Mouse (Mus musculus) liver, embryonic 12.5 days (tissue): ENCODE data around the gene Gjb3. TPM values are rescaled to one million over a fixed set of nuclear protein-coding genes. Genes with fewer than 3 reads are reported as not detected.

Source experiments
- ATAC-seq: fragments of 200-750 bp; cut with Nextera tagmentation; 2 replicates; pipeline ENCODE4 v1.8.0; 2017; ENCODE audit warnings: moderate number of reproducible peaks, mild to moderate bottlenecking, moderate library complexity
- H3K27ac ChIP-seq: fragments of 300-500 bp; sonication (generic); 2 replicates; pipeline ENCODE4 v1.5.1; 2016; ENCODE audit warnings: mild to moderate bottlenecking
- H3K27me3 ChIP-seq: fragments of 300-500 bp; sonication (generic); replicated peaks from 2 replicates; pipeline ENCODE4 v1.6.1; 2016; ENCODE audit warnings: mild to moderate bottlenecking, moderate library complexity
- H3K36me3 ChIP-seq: fragments of 300-500 bp; sonication (generic); 2 replicates; pipeline ENCODE4 v1.6.1; 2016; ENCODE audit warnings: mild to moderate bottlenecking, moderate library complexity
- H3K4me1 ChIP-seq: fragments of 300-500 bp; sonication (generic); 2 replicates; pipeline ENCODE4 v1.6.1; 2016
- H3K4me2 ChIP-seq: fragments of 300-500 bp; sonication (generic); 2 replicates; pipeline ENCODE4 v1.6.1; 2016; ENCODE audit warnings: mild to moderate bottlenecking, moderate library complexity
- H3K4me3 ChIP-seq: fragments of 300-500 bp; sonication (generic); 2 replicates; pipeline ENCODE4 v1.5.1; 2016; ENCODE audit warnings: mild to moderate bottlenecking, moderate library complexity
- H3K9ac ChIP-seq: fragments of 300-500 bp; sonication (generic); 2 replicates; pipeline ENCODE4 v1.6.1; 2016; ENCODE audit warnings: mild to moderate bottlenecking, moderate library complexity
- H3K9me3 ChIP-seq: fragments of 300-500 bp; sonication (generic); replicated peaks from 2 replicates; pipeline ENCODE4 v1.6.1; 2016; ENCODE audit warnings: mild to moderate bottlenecking, moderate library complexity
- WGBS: fragments of 180-500 bp; shearing (Covaris S2); methylation state at CpG from one replicate; pipeline ENCODE4 v1.1.7; 2016; ENCODE audit not compliant: insufficient replicate concordance; 5-methylcytosine and 5-hydroxymethylcytosine counted together
- polyA plus RNA-seq: library from polyadenylated mRNA; unstranded; fragments of >200 nt; fragmentation: Nextera tagmentation; extraction: Ambion mirVana; gene quantifications from 2 replicates; pipeline ENCODE4 v1.2.1, GENCODE M21; 2016

Gjb3 gene
- polyA plus RNA-seq, 1 experiment from 2014 or later, result not detected

GRCm38 (mm10) chr4:127329751-127330150, 893 bp downstream of the Gjb3 start:
- Histone ChIP-seq H3K4me3 (no peak overlapping the region), H3K27ac (no peak overlapping the region), H3K4me2 (peak overlapping the region; percentile 28; the same call in 1 of the 2 replicates), H3K9me3 (no peaks in the 10 kb centered on the region), H3K9ac (no peak overlapping the region), H3K27me3 (peaks cover 78% of the 10 kb centered on the region), H3K36me3 (no peaks in the 10 kb centered on the region), H3K4me1 (peaks cover 10% of the 10 kb centered on the region)
- ATAC-seq, result no peak
- whole genome bisulfite sequencing, result 4% methylated on average over 13 of the region's 13 CpGs

GRCm38 (mm10) chr4:127329046-127329445, 1.6 kb downstream of the Gjb3 start:
- no peak overlapping the region for H3K4me3 ChIP-seq
- H3K27me3 ChIP-seq, result peaks cover 78% of the 10 kb centered on the region
- 12% methylated on average over 3 of the region's 3 CpGs for WGBS
- H3K4me2 ChIP-seq, result no peak overlapping the region
- H3K9ac ChIP-seq, result no peak overlapping the region
- no peak overlapping the region for H3K27ac ChIP-seq
- no peak for ATAC-seq
- H3K9me3 ChIP-seq, result no peaks in the 10 kb centered on the region
- peaks cover 10% of the 10 kb centered on the region for H3K4me1 ChIP-seq
- H3K36me3 ChIP-seq, result no peaks in the 10 kb centered on the region

DNA sequence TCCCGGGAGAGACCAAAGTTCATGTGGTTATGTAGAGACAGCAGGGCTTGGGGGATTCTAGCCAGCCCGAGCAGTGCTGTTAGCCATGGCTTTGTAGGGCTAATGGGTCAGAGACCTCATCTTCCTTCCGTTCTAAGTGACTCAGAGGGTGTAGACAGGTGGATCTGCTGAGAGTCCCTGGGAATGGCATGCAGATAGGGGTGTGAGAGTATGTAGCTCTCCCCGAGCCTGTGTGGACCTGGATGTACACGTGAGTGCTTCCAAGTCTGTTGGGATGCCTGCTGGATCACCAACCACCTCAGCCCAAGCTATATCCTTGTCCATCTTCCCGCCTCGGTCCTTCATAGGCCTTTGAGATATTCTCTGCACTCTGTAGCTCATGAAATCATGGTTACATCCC, 2.3 kb downstream of the Gjb3 start:
- Histone ChIP-seq H3K27ac (no peak overlapping the region), H3K4me1 (peaks cover 10% of the 10 kb centered on the region), H3K4me2 (no peak overlapping the region), H3K27me3 (peaks cover 78% of the 10 kb centered on the region), H3K9ac (no peak overlapping the region), H3K9me3 (no peaks in the 10 kb centered on the region), H3K4me3 (no peak overlapping the region), H3K36me3 (no peaks in the 10 kb centered on the region)
- 42% methylated on average over 7 of the region's 7 CpGs for WGBS
- no peak for ATAC-seq

GRCm38 (mm10) chr4:127327749-127328148, 2.9 kb downstream of the Gjb3 start:
- Histone ChIP-seq H3K4me3 (no peak overlapping the region), H3K4me1 (peaks cover 10% of the 10 kb centered on the region), H3K9me3 (no peaks in the 10 kb centered on the region), H3K9ac (no peak overlapping the region), H3K27me3 (peaks cover 74% of the 10 kb centered on the region), H3K36me3 (no peaks in the 10 kb centered on the region), H3K4me2 (no peak overlapping the region), H3K27ac (no peak overlapping the region)
- WGBS, result 26% methylated on average over 6 of the region's 6 CpGs
- no peak for ATAC-seq

DNA sequence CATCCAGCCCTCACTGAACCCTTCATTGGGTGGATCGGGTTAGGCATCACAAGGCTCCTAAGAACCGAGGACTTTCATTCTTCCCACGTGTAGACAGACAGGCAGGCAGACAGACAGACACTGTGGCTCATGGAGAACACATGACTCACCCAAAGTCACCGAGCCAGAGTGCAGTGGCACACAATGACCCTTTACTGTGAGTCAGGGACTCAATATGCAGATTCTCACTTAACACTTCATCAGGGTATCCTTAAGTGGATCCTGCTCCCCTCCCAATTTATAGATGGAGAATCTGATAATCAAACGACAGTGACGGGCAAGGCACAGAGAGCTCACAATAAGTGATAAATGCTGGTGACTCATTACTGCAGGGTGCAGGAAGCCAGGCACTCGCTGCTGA, 3.4 kb downstream of the Gjb3 start:
- WGBS, result 22% methylated on average over 7 of the region's 7 CpGs
- Histone ChIP-seq H3K9ac (no peak overlapping the region), H3K4me2 (no peak overlapping the region), H3K9me3 (no peaks in the 10 kb centered on the region), H3K27ac (no peak overlapping the region), H3K4me1 (peaks cover 10% of the 10 kb centered on the region), H3K36me3 (no peaks in the 10 kb centered on the region), H3K27me3 (peaks cover 69% of the 10 kb centered on the region), H3K4me3 (no peak overlapping the region)
- no peak for ATAC-seq

- Histone ChIP-seq H3K9me3 (no peaks in the 10 kb centered on the region), H3K4me1 (peaks cover 4% of the 10 kb centered on the region), H3K4me3 (no peak overlapping the region), H3K27ac (no peak overlapping the region), H3K9ac (no peak overlapping the region), H3K4me2 (no peak overlapping the region), H3K36me3 (no peaks in the 10 kb centered on the region), H3K27me3 (peaks cover 50% of the 10 kb centered on the region)
- 74% methylated on average over 5 of the region's 5 CpGs for WGBS
- no peak for ATAC-seq
Observed at GRCm38 (mm10) chr4:127325276-127325675, 5.4 kb downstream of the Gjb3 start.

GRCm38 (mm10) chr4:127324759-127325158, 5.9 kb downstream of the Gjb3 start:
- Histone ChIP-seq H3K4me3 (no peak overlapping the region), H3K4me1 (no peaks in the 10 kb centered on the region), H3K9ac (no peak overlapping the region), H3K4me2 (no peak overlapping the region), H3K9me3 (no peaks in the 10 kb centered on the region), H3K27ac (no peak overlapping the region), H3K27me3 (peaks cover 44% of the 10 kb centered on the region), H3K36me3 (no peaks in the 10 kb centered on the region)
- 11% methylated on average over 6 of the region's 6 CpGs for WGBS
- ATAC-seq, result peak; percentile 50

DNA sequence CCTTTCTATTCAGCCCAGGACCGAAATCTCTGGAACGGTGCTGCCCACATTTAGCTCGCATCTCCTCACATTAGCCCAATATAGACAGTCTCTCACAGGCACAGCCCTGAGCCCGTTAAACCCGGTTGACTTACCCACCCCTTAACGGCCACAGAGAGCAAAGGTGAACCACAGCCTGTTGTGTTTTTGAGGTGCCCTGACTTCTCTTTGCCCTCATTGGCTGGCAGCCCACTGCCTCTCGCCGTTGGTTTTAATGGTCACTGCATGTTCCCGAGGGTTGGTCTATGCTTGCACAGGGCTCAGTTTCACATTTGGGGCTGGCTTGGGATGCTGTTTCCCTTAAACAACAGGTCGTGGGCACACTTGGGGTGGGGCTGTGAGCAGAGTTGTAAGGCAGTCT, 6.3 kb downstream of the Gjb3 start:
- 62% methylated on average over 10 of the region's 10 CpGs for WGBS
- H3K4me2 ChIP-seq, result no peak overlapping the region
- H3K27ac ChIP-seq, result no peak overlapping the region
- ATAC-seq, result no peak
- H3K4me3 ChIP-seq, result no peak overlapping the region
- H3K36me3 ChIP-seq, result no peaks in the 10 kb centered on the region
- no peaks in the 10 kb centered on the region for H3K9me3 ChIP-seq
- peaks cover 40% of the 10 kb centered on the region for H3K27me3 ChIP-seq
- no peaks in the 10 kb centered on the region for H3K4me1 ChIP-seq
- no peak overlapping the region for H3K9ac ChIP-seq

DNA sequence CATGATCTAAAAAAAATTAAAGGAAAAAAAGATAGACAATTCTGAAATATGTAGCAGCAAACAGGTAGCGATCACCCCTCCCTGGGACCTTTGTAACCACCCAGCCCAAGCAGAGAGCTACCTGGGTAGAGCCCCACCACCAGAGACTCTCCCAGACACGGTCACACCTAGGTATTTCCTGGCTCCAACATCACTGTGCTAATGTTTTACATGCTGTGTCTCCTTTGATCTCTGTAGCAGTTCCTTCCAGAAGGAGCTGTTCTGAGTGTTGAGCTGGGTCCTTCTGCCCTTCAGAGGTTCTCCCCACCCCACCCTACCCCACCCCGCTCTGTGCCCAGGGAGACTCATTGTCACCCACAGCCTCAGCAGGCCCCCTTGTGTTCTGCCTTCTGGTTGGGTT, 7.0 kb downstream of the Gjb3 start:
- Histone ChIP-seq H3K27ac (no peak overlapping the region), H3K4me3 (no peak overlapping the region), H3K4me2 (no peak overlapping the region), H3K9me3 (no peaks in the 10 kb centered on the region), H3K9ac (no peak overlapping the region), H3K4me1 (no peaks in the 10 kb centered on the region), H3K36me3 (no peaks in the 10 kb centered on the region), H3K27me3 (peaks cover 36% of the 10 kb centered on the region)
- ATAC-seq, result no peak
- WGBS, result 46% methylated on average over 3 of the region's 3 CpGs

DNA sequence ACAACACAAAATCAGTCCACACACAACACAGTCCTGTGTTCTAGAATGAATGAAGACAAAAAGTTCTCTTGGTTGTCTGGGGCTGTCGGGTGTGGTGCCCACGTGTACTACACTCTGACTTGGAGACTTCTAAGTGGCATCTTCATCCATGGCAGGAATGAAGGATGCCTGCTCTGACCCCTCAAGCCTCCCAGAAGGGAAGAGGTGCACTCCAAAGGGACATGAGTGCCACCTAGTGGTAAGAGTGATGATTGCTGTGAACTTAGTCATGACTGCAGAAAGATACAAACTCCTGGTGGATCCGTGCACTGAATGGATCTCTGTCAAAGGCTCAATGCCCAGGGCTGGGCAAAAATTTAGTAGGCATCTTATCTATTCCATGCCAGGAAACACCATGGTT, 11.0 kb downstream of the Gjb3 start:
- Histone ChIP-seq H3K9me3 (no peaks in the 10 kb centered on the region), H3K4me3 (no peak overlapping the region), H3K4me2 (no peak overlapping the region), H3K27me3 (peaks cover 13% of the 10 kb centered on the region), H3K27ac (no peak overlapping the region), H3K9ac (no peak overlapping the region), H3K4me1 (no peaks in the 10 kb centered on the region), H3K36me3 (no peaks in the 10 kb centered on the region)
- no peak for ATAC-seq
- 4% methylated on average over 3 of the region's 3 CpGs for WGBS

GRCm38 (mm10) chr4:127317143-127317542, 13.5 kb downstream of the Gjb3 start:
- H3K27ac ChIP-seq, result no peak overlapping the region
- H3K4me1 ChIP-seq, result peaks cover 8% of the 10 kb centered on the region; the same call in 1 of the 2 replicates
- H3K36me3 ChIP-seq, result no peaks in the 10 kb centered on the region
- H3K9me3 ChIP-seq, result no peaks in the 10 kb centered on the region
- no peak overlapping the region for H3K4me3 ChIP-seq
- WGBS, result 56% methylated on average over 4 of the region's 4 CpGs
- peaks cover 37% of the 10 kb centered on the region for H3K27me3 ChIP-seq
- ATAC-seq, result no peak
- no peak overlapping the region for H3K4me2 ChIP-seq
- no peak overlapping the region for H3K9ac ChIP-seq

DNA sequence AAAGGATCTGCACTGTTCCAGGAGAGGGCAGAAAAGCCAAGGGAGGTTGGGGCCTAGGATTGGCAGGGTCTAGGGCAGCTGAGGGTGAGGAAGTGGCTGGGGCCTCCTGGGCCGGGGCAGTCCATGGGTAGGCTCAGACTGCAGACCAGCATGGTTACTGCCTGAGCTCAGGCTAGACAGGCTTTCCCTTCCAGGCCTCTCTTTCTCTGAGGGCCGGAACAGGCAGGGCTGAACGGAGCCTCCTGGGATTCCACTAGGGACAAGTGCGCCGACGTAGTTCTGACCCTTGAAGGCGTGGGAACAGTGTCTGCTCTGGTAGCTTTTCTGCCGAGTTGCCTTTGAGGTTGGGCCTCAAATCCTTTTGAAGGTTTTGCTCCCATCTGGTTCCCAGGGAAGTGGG, 14.9 kb downstream of the Gjb3 start:
- H3K27ac ChIP-seq, result no peak overlapping the region
- peaks cover 45% of the 10 kb centered on the region for H3K27me3 ChIP-seq
- H3K9me3 ChIP-seq, result no peaks in the 10 kb centered on the region
- peaks cover 8% of the 10 kb centered on the region; the same call in 1 of the 2 replicates for H3K4me1 ChIP-seq
- H3K9ac ChIP-seq, result no peak overlapping the region
- H3K4me2 ChIP-seq, result no peak overlapping the region
- 71% methylated on average over 8 of the region's 8 CpGs for WGBS
- no peaks in the 10 kb centered on the region for H3K36me3 ChIP-seq
- ATAC-seq, result no peak
- no peak overlapping the region for H3K4me3 ChIP-seq

- peaks cover 8% of the 10 kb centered on the region; the same call in 1 of the 2 replicates for H3K4me1 ChIP-seq
- no peaks in the 10 kb centered on the region for H3K9me3 ChIP-seq
- no peak overlapping the region for H3K27ac ChIP-seq
- H3K36me3 ChIP-seq, result no peaks in the 10 kb centered on the region
- peaks cover 45% of the 10 kb centered on the region for H3K27me3 ChIP-seq
- WGBS, result 52% methylated on average over 9 of the region's 9 CpGs
- no peak overlapping the region for H3K4me2 ChIP-seq
- H3K4me3 ChIP-seq, result no peak overlapping the region
- H3K9ac ChIP-seq, result no peak overlapping the region
- ATAC-seq, result no peak
Observed at GRCm38 (mm10) chr4:127314585-127314984, 16.1 kb downstream of the Gjb3 start.
